Mouse (Mus musculus): ENCODE measurements at regions not wholly inside any gene's neighbourhood (a gene's known extent, or its start where the extent isn't known, plus 50 kb on each side); places are given as distances from the start of the nearest gene placed in this dataset.

- TF ChIP-seq CTCF (IDR thresholded peaks at IDR 0.05; ENCODE audit: borderline replicate concordance, insufficient read depth, low read length) (no peak), POLR2A (IDR thresholded peaks at IDR 0.05; ENCODE audit: low read depth, low read length) (no peak)
Observed at GRCm38 (mm10) chrX:107038041-107038440, 50.3 kb upstream of the P2ry10 start.
